Mouse (Mus musculus) thymus, adult 2 months (tissue): ENCODE results near the gene Trim50.

Experiments
- CTCF ChIP-seq: fragments of 200-500 bp; IDR thresholded peaks from 2 replicates; pipeline ENCODE4 v1.5.1; 2012; ENCODE audit warnings: mild to moderate bottlenecking, control low read depth, low read length, moderate library complexity, borderline replicate concordance; ENCODE audit not compliant: control insufficient read depth, poor library complexity, insufficient read depth; ENCODE audit errors: extremely low read depth
- POLR2A ChIP-seq: fragments of 200-500 bp; IDR thresholded peaks from 2 replicates; pipeline ENCODE4 v1.6.1; 2012; ENCODE audit warnings: mild to moderate bottlenecking, low read length, control low read depth, moderate library complexity; ENCODE audit not compliant: control insufficient read depth, poor library complexity, insufficient read depth; ENCODE audit errors: extremely low read depth

DNA sequence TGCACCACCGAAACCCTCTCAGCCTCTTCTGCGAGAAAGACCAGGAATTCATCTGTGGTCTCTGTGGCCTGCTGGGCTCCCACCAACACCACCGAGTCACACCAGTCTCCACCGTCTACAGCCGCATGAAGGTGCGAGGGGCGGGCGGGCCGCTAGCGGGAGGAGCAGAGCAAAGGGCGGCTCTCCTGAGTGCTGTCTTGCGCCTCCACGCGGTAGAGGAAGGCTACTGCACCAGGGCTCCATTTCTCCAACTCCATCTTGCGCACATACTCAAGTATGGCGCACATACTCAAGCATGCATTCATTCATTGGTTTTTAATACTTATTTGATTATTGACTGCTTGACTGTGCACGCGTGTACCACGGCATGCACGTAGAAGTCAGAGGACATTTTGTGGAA lies 469 bp downstream of the Trim50 start:
- TF ChIP-seq CTCF (no peak), POLR2A (no peak)
